Mouse (Mus musculus): Measurements from ENCODE around the gene Clic1. TPM values are rescaled to one million over a fixed set of nuclear protein-coding genes. Genes with fewer than 3 reads are reported as not detected.
"Not testable (repeated sequence)": the region's sequence is repeated elsewhere in the genome, so short reads cannot be mapped to it uniquely, and the experiment has no call there.

Clic1 gene
- 10 to 100 TPM in 1 of 2 experiments, 1 to 10 TPM in 1; 9.9 to 11.6 TPM for total RNA-seq (2021)

DNA sequence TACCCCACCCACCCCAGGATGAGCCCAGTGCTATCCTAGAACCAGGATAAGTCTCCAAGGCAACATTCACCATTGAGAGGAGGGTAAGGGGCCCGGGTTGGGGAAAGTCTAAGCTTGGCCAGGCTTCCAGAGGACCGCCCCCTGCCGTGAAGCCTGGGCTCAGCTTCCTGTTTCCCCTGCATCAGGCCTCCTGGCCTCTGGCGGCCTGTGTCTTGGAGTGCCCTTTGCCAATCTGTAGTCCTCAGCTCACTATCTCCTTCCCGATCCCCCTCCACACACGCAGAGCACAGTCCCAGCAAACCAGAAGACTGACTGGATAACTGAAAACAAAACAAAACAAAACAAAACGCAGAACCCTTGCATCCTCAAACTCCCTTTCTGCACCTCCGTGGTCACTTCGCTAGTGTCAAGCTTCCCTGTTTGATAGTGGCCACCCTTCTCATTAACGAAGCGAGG, at the start of gene Clic1:
Gene Clic1, plus strand, starts transcription at position 406 of the 456 bp plus-strand sequence.
- intact Hi-C loops (cut with DNase I), result no loop called here
- no peak for DNase-seq (ENCODE audit: low spot score in 2 of 2)

- intact Hi-C loops (cut with DNase I), result loop anchor here (5.0 kb wide), 1 partner anchor 241 kb away; the partner anchor contains the start of gene Ddx39b
- DNase-seq (ENCODE audit: low spot score in 2 of 2), result peak; percentile 77 to 85
Measured at GRCm38 (mm10) chr17:35000717-35001451, 48.9 kb upstream of the Clic1 start, which contains the start of gene Vars. Vars (plus strand) TSS chr17:35000987.

DNA sequence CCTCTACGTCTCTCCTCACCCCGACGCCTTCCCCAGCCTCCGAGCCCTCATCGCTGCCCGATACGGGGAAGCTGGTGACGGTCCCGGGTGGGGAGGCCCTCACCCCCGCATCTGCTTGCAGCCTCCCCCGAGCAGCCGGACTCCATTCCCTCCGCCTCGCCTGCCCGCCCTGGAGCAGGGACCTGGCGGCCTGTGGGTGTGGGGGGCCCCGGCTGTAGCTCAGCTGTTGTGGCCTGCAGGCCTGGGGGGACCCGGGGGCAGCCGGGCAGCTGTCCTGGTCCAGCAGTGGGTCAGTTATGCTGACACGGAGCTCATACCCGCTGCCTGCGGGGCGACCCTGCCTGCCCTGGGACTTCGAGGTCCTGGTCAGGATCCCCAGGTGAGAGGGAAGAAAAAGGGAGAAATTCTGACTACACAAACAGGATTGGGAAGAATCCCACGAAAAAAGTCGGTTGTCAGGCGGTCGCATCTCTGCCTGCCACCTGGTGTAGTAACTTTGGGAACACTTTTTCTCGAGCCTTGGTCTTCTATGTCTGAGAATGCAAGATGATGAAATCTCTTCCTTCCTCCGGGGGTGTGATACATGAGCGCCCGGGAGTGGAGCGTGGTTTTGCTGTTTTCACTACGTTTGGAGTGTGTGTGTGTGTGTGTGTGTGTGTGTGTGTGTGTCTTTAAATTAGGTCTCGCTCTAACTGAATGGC, 48.2 kb upstream of the Clic1 start:
- DNase-seq (ENCODE audit: low spot score in 2 of 2), result peak; percentile 21 to 55
- intact Hi-C loops (cut with DNase I), result loop anchor here (5.0 kb wide), 1 partner anchor 241 kb away; the partner anchor contains the start of gene Ddx39b

DNA sequence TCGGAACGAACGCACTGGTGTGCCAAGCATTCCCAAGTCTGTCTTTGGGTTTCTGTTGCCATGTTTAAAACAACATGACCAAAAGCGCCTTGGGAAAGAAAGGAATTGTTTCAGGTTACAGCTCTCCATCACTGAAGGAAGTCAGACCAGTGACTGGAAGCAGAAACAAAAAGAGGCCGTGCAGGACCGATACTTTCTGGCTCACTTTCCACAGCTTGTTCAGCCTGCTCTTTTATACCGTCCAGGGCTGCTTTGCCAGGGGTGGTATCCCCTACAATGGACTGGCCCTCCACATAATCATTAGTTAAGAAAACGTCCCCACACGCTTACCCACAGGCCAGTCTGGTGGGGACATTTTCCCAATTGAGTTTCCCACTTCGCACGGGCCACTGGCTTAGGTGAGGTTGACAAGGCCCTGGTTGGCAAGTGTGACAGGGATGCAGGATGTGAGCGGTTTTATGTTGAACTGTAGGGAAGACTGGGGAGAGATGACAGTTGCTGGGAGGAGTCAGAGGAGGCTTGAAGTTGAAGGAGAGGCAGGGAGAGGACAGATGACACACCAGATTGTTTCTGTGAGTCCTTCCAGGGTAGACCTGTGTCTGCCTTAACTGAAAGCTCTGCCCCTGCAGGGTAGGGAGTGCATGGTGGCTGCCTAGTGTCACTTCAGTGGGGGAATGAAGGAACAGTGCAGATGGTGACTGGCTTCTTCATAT, 47.5 kb upstream of the Clic1 start:
- intact Hi-C loops (cut with DNase I), result loop anchor here (5.0 kb wide), 1 partner anchor 240 kb away; the partner anchor contains the start of gene Ddx39b
- no peak for DNase-seq (ENCODE audit: low spot score in 2 of 2)

- DNase-seq (ENCODE audit: low spot score in 2 of 2), result no peak
- intact Hi-C loops (cut with DNase I), result loop anchor here (5.0 kb wide), 1 partner anchor 239 kb away; the partner anchor contains the start of gene Ddx39b
Measured at GRCm38 (mm10) chr17:35003022-35003838, 46.5 kb upstream of the Clic1 start.

- intact Hi-C loops (cut with DNase I), result loop anchor here (5.0 kb wide), 1 partner anchor 238 kb away; the partner anchor contains the start of gene Ddx39b
- no peak for DNase-seq (ENCODE audit: low spot score in 2 of 2)
Measured at GRCm38 (mm10) chr17:35004075-35004717, 45.6 kb upstream of the Clic1 start.

DNA sequence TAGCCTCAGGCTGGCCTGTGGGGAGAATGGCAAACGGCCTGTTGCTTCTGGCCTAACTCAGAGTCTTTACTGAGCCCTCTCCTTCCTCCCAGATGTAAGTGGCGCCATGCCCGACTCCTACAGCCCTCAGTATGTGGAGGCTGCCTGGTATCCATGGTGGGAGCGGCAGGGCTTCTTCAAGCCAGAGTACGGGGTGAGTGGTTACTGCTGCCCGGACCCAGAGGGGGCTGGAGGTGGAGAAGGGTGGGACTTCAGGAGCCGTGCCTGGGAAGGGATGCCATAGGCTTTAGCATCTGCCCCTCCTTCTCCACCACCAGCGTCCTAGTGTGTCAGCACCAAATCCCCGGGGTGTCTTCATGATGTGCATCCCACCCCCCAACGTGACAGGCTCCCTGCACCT, 44.6 kb upstream of the Clic1 start:
- DNase-seq (ENCODE audit: low spot score in 2 of 2), result no peak
- intact Hi-C loops (cut with DNase I), result no loop called here

- intact Hi-C loops (cut with DNase I); DNase-seq (ENCODE audit: low spot score in 2 of 2): not testable (repeated sequence)
Measured at GRCm38 (mm10) chr17:35005902-35006301, 43.9 kb upstream of the Clic1 start.

DNA sequence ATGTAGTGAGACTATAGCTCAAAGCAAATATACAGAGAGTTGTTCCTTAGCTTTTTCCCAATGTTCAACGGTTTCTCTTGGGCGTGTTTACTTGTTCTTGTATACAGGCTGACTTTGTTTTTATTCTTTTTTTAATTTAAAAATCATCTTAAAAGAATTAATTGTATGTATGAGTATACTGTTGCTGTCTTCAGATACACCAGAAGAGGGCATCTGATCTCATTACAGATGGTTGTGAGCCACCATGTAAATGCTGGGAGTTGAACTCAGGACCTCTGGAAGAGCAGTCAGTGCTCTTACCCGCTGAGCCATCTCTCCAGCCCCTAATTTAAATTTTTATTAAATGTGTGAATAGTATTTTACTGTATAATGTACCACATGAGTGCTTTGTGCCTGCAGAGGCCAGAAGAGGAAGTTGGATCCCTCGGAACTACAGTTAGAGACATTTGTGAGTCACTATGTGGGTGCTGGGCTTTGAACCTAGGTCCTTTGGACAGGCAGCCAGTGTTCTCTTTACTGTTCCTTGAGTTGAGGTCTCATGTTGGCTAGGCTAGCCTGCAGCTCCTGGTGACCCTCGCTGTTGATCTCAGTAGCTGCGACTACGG, 42.3 kb upstream of the Clic1 start:
- DNase-seq (ENCODE audit: low spot score in 2 of 2), result no peak

DNA sequence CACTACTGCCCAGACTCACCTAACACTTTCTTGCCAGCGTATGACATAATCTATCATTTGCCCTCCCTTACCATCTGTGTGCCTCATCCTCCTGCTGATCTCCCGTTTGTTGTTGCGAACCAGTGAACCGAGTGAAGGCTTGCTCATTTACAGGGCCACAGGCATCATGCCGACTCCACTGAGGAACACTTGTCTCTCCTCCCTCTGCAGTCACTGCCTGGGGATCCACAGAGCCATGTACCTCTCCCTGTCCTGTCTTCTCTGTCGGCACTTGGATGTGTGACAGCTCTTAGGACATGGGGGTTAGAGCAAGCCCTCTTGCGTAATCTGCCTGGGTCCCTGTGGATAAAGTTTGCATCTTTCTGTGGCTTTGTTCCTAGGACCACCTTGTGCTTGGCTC, 40.2 kb upstream of the Clic1 start:
- no peak for DNase-seq (ENCODE audit: low spot score in 2 of 2)
- intact Hi-C loops (cut with DNase I), result no loop called here

More for the DNA sequence above, 42.3 kb upstream of the Clic1 start:
- intact Hi-C loops (cut with DNase I), result no loop called here

DNA sequence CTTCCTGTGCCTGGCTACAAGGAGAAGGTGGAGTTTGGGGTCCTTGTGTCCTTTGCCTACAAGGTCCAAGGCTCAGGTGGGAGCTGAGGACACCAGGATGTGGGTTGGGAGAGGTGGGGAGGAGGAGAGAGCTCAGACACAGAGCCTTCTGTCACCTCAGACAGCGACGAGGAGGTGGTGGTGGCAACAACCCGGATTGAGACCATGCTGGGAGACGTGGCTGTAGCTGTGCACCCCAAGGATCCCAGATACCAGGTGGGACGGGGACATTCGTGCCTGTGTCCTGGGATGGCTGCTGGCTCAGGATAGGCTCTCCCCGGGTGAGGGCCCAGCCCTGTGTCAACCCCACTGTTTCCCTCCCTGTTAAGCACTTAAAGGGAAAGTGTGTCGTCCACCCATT, 38.3 kb upstream of the Clic1 start:
- intact Hi-C loops (cut with DNase I), result no loop called here
- no peak for DNase-seq (ENCODE audit: low spot score in 2 of 2)

GRCm38 (mm10) chr17:35012430-35012829, 37.3 kb upstream of the Clic1 start:
- intact Hi-C loops (cut with DNase I), result no loop called here
- DNase-seq (ENCODE audit: low spot score in 2 of 2), result no peak

GRCm38 (mm10) chr17:35013221-35013620, 36.5 kb upstream of the Clic1 start:
- intact Hi-C loops (cut with DNase I), result no loop called here
- DNase-seq (ENCODE audit: low spot score in 2 of 2), result no peak

GRCm38 (mm10) chr17:35015296-35015695, 34.5 kb upstream of the Clic1 start:
- no peak for DNase-seq (ENCODE audit: low spot score in 2 of 2)
- intact Hi-C loops (cut with DNase I), result no loop called here

GRCm38 (mm10) chr17:35016376-35016775, 33.4 kb upstream of the Clic1 start, which contains the start of gene Vwa7:
Vwa7 (plus strand) TSS chr17:35016579.
- intact Hi-C loops (cut with DNase I), result no loop called here
- DNase-seq (ENCODE audit: low spot score in 2 of 2), result no peak

DNA sequence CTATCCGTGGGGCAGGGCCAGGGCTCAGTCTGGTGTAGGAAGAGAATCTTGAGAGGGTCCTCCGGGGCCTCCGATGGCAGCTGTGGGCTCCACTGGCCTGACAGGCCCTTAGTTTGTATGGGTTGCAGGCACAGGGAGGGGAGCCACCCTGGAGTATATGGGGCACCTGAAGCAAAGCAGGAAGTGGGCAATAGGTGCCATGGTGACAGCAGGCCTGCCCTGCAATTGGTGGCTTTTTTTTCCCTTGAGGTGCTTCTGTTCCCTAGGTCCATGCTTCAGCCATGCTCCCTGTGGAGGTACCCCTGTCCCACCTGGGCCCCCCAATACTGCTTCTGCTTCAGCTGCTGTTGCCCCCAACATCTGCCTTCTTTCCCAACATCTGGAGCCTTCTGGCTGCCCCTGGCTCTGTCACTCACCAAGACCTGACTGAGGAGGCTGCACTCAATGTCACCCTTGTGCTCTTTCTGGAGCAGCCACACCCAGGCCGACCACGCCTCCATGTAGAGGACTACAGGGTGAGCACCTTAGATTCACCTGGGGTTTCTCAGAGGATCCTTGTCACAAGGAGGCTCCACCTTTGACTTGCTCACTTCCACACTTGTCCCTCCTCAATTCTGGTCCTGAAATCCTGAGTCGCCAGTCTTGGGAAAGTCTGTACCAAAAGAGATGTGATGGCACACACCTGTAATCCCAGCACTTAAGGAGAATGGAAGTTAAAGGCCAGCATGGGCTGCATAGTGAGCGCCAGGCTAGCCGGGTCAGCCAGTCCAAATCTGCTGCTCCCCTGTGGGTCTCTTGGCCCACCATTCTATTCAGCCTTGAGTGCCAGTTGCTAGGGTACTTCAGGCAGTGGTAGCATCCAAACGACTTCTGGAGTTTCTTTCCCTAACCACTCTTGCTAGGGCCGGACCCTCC, 32.7 kb upstream of the Clic1 start:
- intact Hi-C loops (cut with DNase I), result no loop called here
- DNase-seq (ENCODE audit: low spot score in 2 of 2), result no peak

- intact Hi-C loops (cut with DNase I), result no loop called here
- no peak for DNase-seq (ENCODE audit: low spot score in 2 of 2)
Measured at GRCm38 (mm10) chr17:35017706-35018030, 32.1 kb upstream of the Clic1 start.
